In the genomic region with DNA sequence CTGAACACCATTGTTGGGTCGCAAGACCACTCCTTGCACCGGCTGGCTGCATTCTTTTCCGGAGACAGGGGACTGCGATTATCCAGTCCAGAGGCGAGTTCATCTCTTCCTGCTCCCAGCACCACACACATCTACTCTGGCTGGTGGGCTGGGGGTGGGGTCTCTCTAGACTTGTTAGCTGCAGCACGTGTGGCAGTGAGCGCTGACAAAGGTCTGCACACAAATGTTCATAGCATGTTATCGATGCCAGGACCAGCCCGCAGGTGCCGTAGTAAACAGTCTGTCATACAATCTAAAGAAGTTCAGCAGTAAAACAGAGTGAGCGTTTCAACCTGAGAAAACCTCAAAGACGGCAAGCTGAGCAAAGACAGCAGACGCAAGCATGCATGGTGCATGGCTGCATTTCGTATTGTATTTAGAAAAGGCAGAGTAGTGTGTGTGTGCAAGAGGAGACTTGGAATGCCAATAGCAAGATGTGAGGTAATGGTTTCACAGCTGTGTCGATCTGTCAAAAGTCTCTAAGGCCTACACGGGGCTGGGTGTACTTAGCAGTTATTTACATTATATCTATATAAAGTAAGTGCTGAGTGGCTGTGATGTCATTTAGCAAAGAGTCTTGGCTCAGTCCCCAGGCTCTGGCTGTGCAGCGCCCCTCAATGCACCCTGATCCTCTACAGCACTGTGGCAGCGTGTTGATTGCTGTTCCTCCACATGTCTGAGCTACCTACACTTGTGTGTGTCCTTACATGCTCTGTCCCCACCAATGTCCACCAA, we compare ENCODE assay signal across 14 mouse cellular contexts. TPM values are rescaled to one million over a fixed set of nuclear protein-coding genes. Genes with fewer than 3 reads are reported as not detected.
DNase-seq lines count a peak whose midpoint lies in the region; ATAC-seq and TF ChIP-seq lines count a peak whose summit lies in the region.
"Had no signal": no experiment of that assay in that cellular context is flagged by ENCODE, and none has a peak within 500 bp of the region (broad histone marks: within the 10 kb centered on the region; RNA-seq: fewer than 3 reads in every experiment).

No protein-coding gene starts in this region.

- TF ChIP-seq CTCF in forebrain, postnatal 0 days (IDR thresholded peaks at IDR 0.05; ENCODE audit: low read depth): no peak
- no peak for TF ChIP-seq CTCF in lung, embryonic 14.5 days (IDR thresholded peaks at IDR 0.05; ENCODE audit: low read depth)

- 43% methylated on average over 18 of the region's 18 CpGs for WGBS in forebrain, postnatal 0 days
- 51% methylated on average over 18 of the region's 18 CpGs for WGBS in forebrain, embryonic 15.5 days
- 11% methylated on average over 18 of the region's 18 CpGs for WGBS in lung, embryonic 14.5 days
- WGBS in embryonic facial prominence, embryonic 15.5 days: 32% methylated on average over 18 of the region's 18 CpGs

- no peak for TF ChIP-seq POLR2A in myocyte (IDR thresholded peaks at IDR 0.05; ENCODE audit: insufficient read length, low read depth)

- DNase-seq in forebrain, postnatal 0 days: peak; percentile 18
- peak; percentile 95 for DNase-seq in lung, embryonic 14.5 days
- DNase-seq in lung, postnatal 25 days (ENCODE audit: low spot score): no peak
- DNase-seq in cerebellum, postnatal 4 days (ENCODE audit: low spot score in 2 of 2): no peak
- DNase-seq in adrenal gland, postnatal 10 days: no peak
- DNase-seq: cerebellum, postnatal 14 days; heart, postnatal 36 days; kidney, adult 2 months; thymus, postnatal 14 days had no signal

- H3K4me2 ChIP-seq in forebrain, postnatal 0 days (ENCODE audit: low read depth): no peak overlapping the region
- no peak overlapping the region for H3K4me2 ChIP-seq in forebrain, embryonic 15.5 days (replicated peaks)
- H3K4me2 ChIP-seq in lung, embryonic 14.5 days: peak overlapping the region; percentile 54
- H3K4me2 ChIP-seq in embryonic facial prominence, embryonic 15.5 days (replicated peaks): peak overlapping the region; percentile 21; the same call in 1 of the 2 replicates
- no peak overlapping the region for H3K4me2 ChIP-seq in myocyte (ENCODE audit: low read depth)

- no peak overlapping the region for H3ac ChIP-seq in myocyte (ENCODE audit: control insufficient read depth, insufficient read length)

- H3K9ac ChIP-seq in forebrain, postnatal 0 days: no peak overlapping the region
- no peak overlapping the region for H3K9ac ChIP-seq in forebrain, embryonic 15.5 days (replicated peaks)
- H3K9ac ChIP-seq in lung, embryonic 14.5 days: no peak overlapping the region
- no peak overlapping the region for H3K9ac ChIP-seq in embryonic facial prominence, embryonic 15.5 days

- no peaks in the 10 kb centered on the region for H3K79me2 ChIP-seq in myocyte (ENCODE audit: control insufficient read depth, insufficient read depth)

- no peaks in the 10 kb centered on the region for H3K4me1 ChIP-seq in forebrain, postnatal 0 days (ENCODE audit: insufficient read depth)
- H3K4me1 ChIP-seq in forebrain, embryonic 15.5 days: peaks cover 7% of the 10 kb centered on the region; the same call in 1 of the 2 replicates
- peaks cover 6% of the 10 kb centered on the region for H3K4me1 ChIP-seq in lung, embryonic 14.5 days (ENCODE audit: insufficient read depth)
- peaks cover 19% of the 10 kb centered on the region for H3K4me1 ChIP-seq in embryonic facial prominence, embryonic 15.5 days

- peak; percentile 16; the same call in 1 of the 2 replicates for ATAC-seq in forebrain, postnatal 0 days
- ATAC-seq in forebrain, embryonic 15.5 days (replicated peaks): no peak
- peak; percentile 98 for ATAC-seq in lung, embryonic 14.5 days (ENCODE audit: insufficient read depth)
- ATAC-seq in embryonic facial prominence, embryonic 15.5 days (ENCODE audit: insufficient number of reproducible peaks, low FRiP score, low TSS enrichment, low read depth): peak; percentile 78

- H3K9me3 ChIP-seq in forebrain, postnatal 0 days (ENCODE audit: low read length): no peaks in the 10 kb centered on the region
- H3K9me3 ChIP-seq in forebrain, embryonic 15.5 days: no peaks in the 10 kb centered on the region
- no peaks in the 10 kb centered on the region for H3K9me3 ChIP-seq in lung, embryonic 14.5 days (ENCODE audit: low read depth, low read length)
- H3K9me3 ChIP-seq in embryonic facial prominence, embryonic 15.5 days (replicated peaks): no peaks in the 10 kb centered on the region

- no peaks in the 10 kb centered on the region for H3K36me3 ChIP-seq in forebrain, postnatal 0 days (ENCODE audit: insufficient read depth)
- no peaks in the 10 kb centered on the region for H3K36me3 ChIP-seq in forebrain, embryonic 15.5 days
- H3K36me3 ChIP-seq in lung, embryonic 14.5 days (ENCODE audit: insufficient read depth): no peaks in the 10 kb centered on the region
- no peaks in the 10 kb centered on the region for H3K36me3 ChIP-seq in embryonic facial prominence, embryonic 15.5 days
- no peaks in the 10 kb centered on the region for H3K36me3 ChIP-seq in myocyte (ENCODE audit: control insufficient read depth, insufficient read depth)

- H3K27ac ChIP-seq in forebrain, postnatal 0 days (ENCODE audit: low read depth, low read length): no peak overlapping the region
- H3K27ac ChIP-seq in forebrain, embryonic 15.5 days (replicated peaks): no peak overlapping the region
- H3K27ac ChIP-seq in lung, embryonic 14.5 days (ENCODE audit: low read depth): peak overlapping the region; percentile 73; the same call in 1 of the 2 replicates
- peak overlapping the region; percentile 67 for H3K27ac ChIP-seq in embryonic facial prominence, embryonic 15.5 days (replicated peaks)

- no peaks in the 10 kb centered on the region for H3K27me3 ChIP-seq in forebrain, postnatal 0 days (ENCODE audit: insufficient read depth, low read length)
- H3K27me3 ChIP-seq in forebrain, embryonic 15.5 days: no peaks in the 10 kb centered on the region
- H3K27me3 ChIP-seq in lung, embryonic 14.5 days (ENCODE audit: insufficient read depth, low read length): no peaks in the 10 kb centered on the region
- H3K27me3 ChIP-seq in embryonic facial prominence, embryonic 15.5 days: no peaks in the 10 kb centered on the region
- no peaks in the 10 kb centered on the region for H3K27me3 ChIP-seq in myocyte (ENCODE audit: control insufficient read depth, insufficient read depth, insufficient read length)

- no peak overlapping the region for H3K4me3 ChIP-seq in forebrain, postnatal 0 days (ENCODE audit: low read depth, low read length)
- no peak overlapping the region for H3K4me3 ChIP-seq in forebrain, embryonic 15.5 days
- no peak overlapping the region for H3K4me3 ChIP-seq in lung, embryonic 14.5 days (ENCODE audit: low read depth, low read length)
- no peak overlapping the region for H3K4me3 ChIP-seq in embryonic facial prominence, embryonic 15.5 days (replicated peaks)
- no peak overlapping the region for H3K4me3 ChIP-seq in myocyte

TF ChIP-seq in myocyte, 11 proteins besides CTCF, POLR2A, EP300 and RAD21:
- TF ChIP-seq CEBPB (IDR thresholded peaks at IDR 0.05; ENCODE audit: insufficient read depth, poor library complexity, severe bottlenecking): no peak
- peak in 2 of 3 experiments; percentile 18 to 28 for TF ChIP-seq MYOD1 (IDR thresholded peaks at IDR 0.05; ENCODE audit: control insufficient read depth in 1 of 3, insufficient read length in 2 of 3, low read depth in 2 of 3)

RNA-seq across cellular contexts. Expression of gene Gm14226, which starts 46.0 kb away (rescaled TPM):
- 0.08 TPM in 1 of 2 replicates, not detected in the other for total RNA-seq in forebrain, postnatal 0 days (2014; rRNA removed)
- polyA plus RNA-seq in forebrain, postnatal 0 days (2015; fragmentation: Nextera tagmentation; extraction: Ambion mirVana): 0.05 TPM in 1 of 2 replicates, not detected in the other
- 0.13 and 0.18 TPM in 2 replicates for polyA plus RNA-seq in forebrain, embryonic 15.5 days (2015; fragmentation: Nextera tagmentation; extraction: Ambion mirVana)
- 0.26 and 0.38 TPM in 2 replicates for polyA plus RNA-seq in lung, embryonic 14.5 days (2014; fragmentation: Nextera tagmentation; extraction: Ambion mirVana)
- polyA plus RNA-seq in embryonic facial prominence, embryonic 15.5 days (2015; fragmentation: Nextera tagmentation; extraction: Ambion mirVana): 5.9 and 8.3 TPM in 2 replicates
- not detected for polyA plus RNA-seq in myocyte (2012; fragmentation: generic; extraction: Trizol)
- total RNA-seq in adrenal gland, postnatal 10 days (2021): 10 to 100 TPM; 25.9 to 37.2 TPM
- total RNA-seq: gastrocnemius, adult 18-20 months; monocyte, adult 5-6 weeks had no signal

Comparison
In these comparisons a context has a peak if more than half of its experiments do, and no peak if none do; other contexts are left out.
1. DNase-seq: peak in forebrain, postnatal 0 days (single experiment) and lung, embryonic 14.5 days (single experiment); none in lung, postnatal 25 days (single experiment), cerebellum, postnatal 4 days (0 of 2) and adrenal gland, postnatal 10 days (single experiment).
2. H3K27ac ChIP-seq: peak in lung, embryonic 14.5 days (single experiment) and embryonic facial prominence, embryonic 15.5 days (single experiment); none in forebrain, postnatal 0 days (single experiment) and forebrain, embryonic 15.5 days (single experiment).
3. H3K4me2 ChIP-seq: peak in lung, embryonic 14.5 days (single experiment) and embryonic facial prominence, embryonic 15.5 days (single experiment); none in forebrain, postnatal 0 days (single experiment), forebrain, embryonic 15.5 days (single experiment) and myocyte (single experiment).